ENCODE assay signal across 8 mouse cellular contexts in genomic region chr17:34999871-35000716, GRCm38 (mm10). TPM values are rescaled to one million over a fixed set of nuclear protein-coding genes. Genes with fewer than 3 reads are reported as not detected.
DNase-seq lines count a peak whose midpoint lies in the region; ATAC-seq and TF ChIP-seq lines count a peak whose summit lies in the region.
"Not testable (repeated sequence)": the region's sequence is repeated elsewhere in the genome, so short reads cannot be mapped to it uniquely, and the experiment has no call there.

No protein-coding gene starts in this region.

- 26% methylated on average over 29 of the region's 32 CpGs for WGBS in forebrain, embryonic 12.5 days
- WGBS in hindbrain, embryonic 10.5 days: 24% methylated on average over 30 of the region's 32 CpGs
- WGBS in lung, embryonic 14.5 days: 11% methylated on average over 29 of the region's 32 CpGs
- WGBS in stomach, embryonic 15.5 days: 12% methylated on average over 30 of the region's 32 CpGs

- peak overlapping the region; percentile 97 for H3K27ac ChIP-seq in forebrain, embryonic 12.5 days
- H3K27ac ChIP-seq in hindbrain, embryonic 10.5 days: peak overlapping the region; percentile 95
- peak overlapping the region; percentile 97 for H3K27ac ChIP-seq in lung, embryonic 14.5 days (ENCODE audit: low read depth)
- peak overlapping the region; percentile 98 for H3K27ac ChIP-seq in stomach, embryonic 15.5 days

- peak overlapping the region; percentile 97 for H3K9ac ChIP-seq in forebrain, embryonic 12.5 days
- peak overlapping the region; percentile 96 for H3K9ac ChIP-seq in lung, embryonic 14.5 days
- peak overlapping the region; percentile 98; the same call in 1 of the 2 replicates for H3K9ac ChIP-seq in stomach, embryonic 15.5 days

- H3K36me3 ChIP-seq in forebrain, embryonic 12.5 days (replicated peaks): peaks cover 33% of the 10 kb centered on the region
- peaks cover 64% of the 10 kb centered on the region for H3K36me3 ChIP-seq in hindbrain, embryonic 10.5 days
- H3K36me3 ChIP-seq in lung, embryonic 14.5 days (ENCODE audit: insufficient read depth): peaks cover 45% of the 10 kb centered on the region
- peaks cover 17% of the 10 kb centered on the region for H3K36me3 ChIP-seq in stomach, embryonic 15.5 days

- H3K27me3 ChIP-seq in forebrain, embryonic 12.5 days; hindbrain, embryonic 10.5 days (ENCODE audit: insufficient read depth, poor library complexity, severe bottlenecking); lung, embryonic 14.5 days (ENCODE audit: insufficient read depth, low read length); stomach, embryonic 15.5 days (replicated peaks): not testable (repeated sequence)

- ATAC-seq in CD4-positive, CD25-positive, alpha-beta regulatory T cell, adult 4 months: peak; percentile 31
- not testable (repeated sequence) for ATAC-seq in forebrain, embryonic 12.5 days (ENCODE audit: low FRiP score); lung, embryonic 14.5 days (ENCODE audit: insufficient read depth); stomach, embryonic 15.5 days (ENCODE audit: insufficient read depth, low FRiP score, low read depth)

- peak overlapping the region; percentile 100 for H3K4me2 ChIP-seq in forebrain, embryonic 12.5 days
- peak overlapping the region; percentile 96 for H3K4me2 ChIP-seq in lung, embryonic 14.5 days
- H3K4me2 ChIP-seq in stomach, embryonic 15.5 days: peak overlapping the region; percentile 90

- H3K4me3 ChIP-seq in forebrain, embryonic 12.5 days (replicated peaks): peak overlapping the region; percentile 93
- H3K4me3 ChIP-seq in hindbrain, embryonic 10.5 days: peak overlapping the region; percentile 89
- peak overlapping the region; percentile 92 for H3K4me3 ChIP-seq in lung, embryonic 14.5 days (ENCODE audit: low read depth, low read length)
- H3K4me3 ChIP-seq in stomach, embryonic 15.5 days (replicated peaks): peak overlapping the region; percentile 71

- H3K4me1 ChIP-seq in forebrain, embryonic 12.5 days: peaks cover 54% of the 10 kb centered on the region
- peaks cover 69% of the 10 kb centered on the region for H3K4me1 ChIP-seq in hindbrain, embryonic 10.5 days (replicated peaks)
- H3K4me1 ChIP-seq in lung, embryonic 14.5 days (ENCODE audit: insufficient read depth): peaks cover 23% of the 10 kb centered on the region
- H3K4me1 ChIP-seq in stomach, embryonic 15.5 days: peaks cover 43% of the 10 kb centered on the region

- not testable (repeated sequence) for TF ChIP-seq CTCF in lung, embryonic 14.5 days (IDR thresholded peaks at IDR 0.05; ENCODE audit: low read depth)

- DNase-seq in cerebellum, adult 9-11 months: peak; percentile 35
- peak; percentile 39 for DNase-seq in hindbrain, embryonic 10.5 days (ENCODE audit: low spot score)
- DNase-seq in kidney, postnatal 10 days: peak; percentile 26
- peak; percentile 60 for DNase-seq in lung, embryonic 14.5 days
- peak; percentile 54 to 72 for DNase-seq in natural killer cell, adult 2 months (ENCODE audit: low spot score in 2 of 2)

- H3K9me3 ChIP-seq in forebrain, embryonic 12.5 days; hindbrain, embryonic 10.5 days; lung, embryonic 14.5 days (ENCODE audit: low read depth, low read length); stomach, embryonic 15.5 days: not testable (repeated sequence)

RNA-seq across cellular contexts. Expression of gene Vars, which starts 0.7 kb away (rescaled TPM):
- 10 to 100 TPM; 28.4 to 31.6 TPM for polyA plus RNA-seq in CD4-positive, CD25-positive, alpha-beta regulatory T cell, adult 4 months (2017; shearing (Covaris generic))
- 158 and 159 TPM in 2 replicates for polyA plus RNA-seq in forebrain, embryonic 12.5 days (2016; fragmentation: Nextera tagmentation; extraction: Ambion mirVana)
- polyA plus RNA-seq in hindbrain, embryonic 10.5 days (2016; fragmentation: Nextera tagmentation; extraction: Ambion mirVana): 176 and 199 TPM in 2 replicates
- 135 and 161 TPM in 2 replicates for polyA plus RNA-seq in lung, embryonic 14.5 days (2014; fragmentation: Nextera tagmentation; extraction: Ambion mirVana)
- 119 and 124 TPM in 2 replicates for polyA plus RNA-seq in stomach, embryonic 15.5 days (2015; fragmentation: Nextera tagmentation; extraction: Ambion mirVana)

RNA-seq across cellular contexts. Expression of gene Vwa7, which starts 16.3 kb away (rescaled TPM):
- under 1 TPM; 0.12 to 0.14 TPM for polyA plus RNA-seq in CD4-positive, CD25-positive, alpha-beta regulatory T cell, adult 4 months (2017; shearing (Covaris generic))
- polyA plus RNA-seq in forebrain, embryonic 12.5 days (2016; fragmentation: Nextera tagmentation; extraction: Ambion mirVana): 0.17 and 0.27 TPM in 2 replicates
- 0.10 and 0.24 TPM in 2 replicates for polyA plus RNA-seq in hindbrain, embryonic 10.5 days (2016; fragmentation: Nextera tagmentation; extraction: Ambion mirVana)
- polyA plus RNA-seq in lung, embryonic 14.5 days (2014; fragmentation: Nextera tagmentation; extraction: Ambion mirVana): 0.11 and 0.47 TPM in 2 replicates
- 0.31 TPM in 2 replicates for polyA plus RNA-seq in stomach, embryonic 15.5 days (2015; fragmentation: Nextera tagmentation; extraction: Ambion mirVana)

RNA-seq across cellular contexts. Expression of gene Lsm2, which starts 18.4 kb away (rescaled TPM):
- 10 to 100 TPM; 51.4 to 54.8 TPM for polyA plus RNA-seq in CD4-positive, CD25-positive, alpha-beta regulatory T cell, adult 4 months (2017; shearing (Covaris generic))
- 226 and 238 TPM in 2 replicates for polyA plus RNA-seq in forebrain, embryonic 12.5 days (2016; fragmentation: Nextera tagmentation; extraction: Ambion mirVana)
- polyA plus RNA-seq in hindbrain, embryonic 10.5 days (2016; fragmentation: Nextera tagmentation; extraction: Ambion mirVana): 278 and 314 TPM in 2 replicates
- 241 and 265 TPM in 2 replicates for polyA plus RNA-seq in lung, embryonic 14.5 days (2014; fragmentation: Nextera tagmentation; extraction: Ambion mirVana)
- 175 and 182 TPM in 2 replicates for polyA plus RNA-seq in stomach, embryonic 15.5 days (2015; fragmentation: Nextera tagmentation; extraction: Ambion mirVana)

RNA-seq across cellular contexts. Expression of gene Hspa1l, which starts 27.6 kb away (rescaled TPM):
- 1 to 10 TPM in 1 of 2 experiments, under 1 TPM in 1; 0.17 to 1.3 TPM for polyA plus RNA-seq in CD4-positive, CD25-positive, alpha-beta regulatory T cell, adult 4 months (2017; shearing (Covaris generic))
- polyA plus RNA-seq in forebrain, embryonic 12.5 days (2016; fragmentation: Nextera tagmentation; extraction: Ambion mirVana): 1.2 and 1.3 TPM in 2 replicates
- 0.76 and 0.78 TPM in 2 replicates for polyA plus RNA-seq in hindbrain, embryonic 10.5 days (2016; fragmentation: Nextera tagmentation; extraction: Ambion mirVana)
- 0.83 and 1.1 TPM in 2 replicates for polyA plus RNA-seq in lung, embryonic 14.5 days (2014; fragmentation: Nextera tagmentation; extraction: Ambion mirVana)
- 0.49 and 0.89 TPM in 2 replicates for polyA plus RNA-seq in stomach, embryonic 15.5 days (2015; fragmentation: Nextera tagmentation; extraction: Ambion mirVana)

RNA-seq across cellular contexts. Expression of gene Sapcd1, which starts 27.7 kb away (rescaled TPM):
- polyA plus RNA-seq in CD4-positive, CD25-positive, alpha-beta regulatory T cell, adult 4 months (2017; shearing (Covaris generic)): 1 to 10 TPM; 2.7 to 2.8 TPM
- polyA plus RNA-seq in forebrain, embryonic 12.5 days (2016; fragmentation: Nextera tagmentation; extraction: Ambion mirVana): 7.4 and 7.7 TPM in 2 replicates
- 5.2 and 5.6 TPM in 2 replicates for polyA plus RNA-seq in hindbrain, embryonic 10.5 days (2016; fragmentation: Nextera tagmentation; extraction: Ambion mirVana)
- polyA plus RNA-seq in lung, embryonic 14.5 days (2014; fragmentation: Nextera tagmentation; extraction: Ambion mirVana): 16.1 and 17.2 TPM in 2 replicates
- 13.2 and 14.8 TPM in 2 replicates for polyA plus RNA-seq in stomach, embryonic 15.5 days (2015; fragmentation: Nextera tagmentation; extraction: Ambion mirVana)
